Mouse (Mus musculus) liver, embryonic 13.5 days (tissue): ENCODE results near the gene Bmx. TPM values are rescaled to one million over a fixed set of nuclear protein-coding genes. Genes with fewer than 3 reads are reported as not detected.

Experiments
- ATAC-seq: fragments of 200-750 bp; cut with Nextera tagmentation; 2 replicates; pipeline ENCODE4 v1.8.0; 2017; ENCODE audit warnings: low read depth, mild to moderate bottlenecking, moderate number of reproducible peaks, moderate library complexity
- DNase-seq: peaks from one replicate; pipeline ENCODE4 v3.0.0; 2022
- H3K27ac ChIP-seq: fragments of 300-500 bp; sonication (generic); 2 replicates; pipeline ENCODE4 v1.5.1; 2015; ENCODE audit warnings: moderate library complexity, mild to moderate bottlenecking, inconsistent platforms
- H3K27me3 ChIP-seq: fragments of 300-500 bp; sonication (generic); 2 replicates; pipeline ENCODE4 v1.6.1; 2015; ENCODE audit warnings: mild to moderate bottlenecking, inconsistent platforms
- H3K36me3 ChIP-seq: fragments of 300-500 bp; sonication (generic); 2 replicates; pipeline ENCODE4 v1.6.1; 2015; ENCODE audit warnings: mild to moderate bottlenecking, inconsistent platforms
- H3K4me1 ChIP-seq: fragments of 300-500 bp; sonication (generic); replicated peaks from 2 replicates; pipeline ENCODE4 v1.6.1; 2015; ENCODE audit warnings: inconsistent platforms
- H3K4me2 ChIP-seq: fragments of 300-500 bp; sonication (generic); 2 replicates; pipeline ENCODE4 v1.6.1; 2015; ENCODE audit warnings: inconsistent platforms, mild to moderate bottlenecking, moderate library complexity
- H3K4me3 ChIP-seq: fragments of 300-500 bp; sonication (generic); replicated peaks from 2 replicates; pipeline ENCODE4 v1.5.1; 2015; ENCODE audit warnings: mild to moderate bottlenecking, inconsistent platforms
- H3K9ac ChIP-seq: fragments of 300-500 bp; sonication (generic); 2 replicates; pipeline ENCODE4 v1.6.1; 2015; ENCODE audit warnings: mild to moderate bottlenecking, inconsistent platforms
- H3K9me3 ChIP-seq: fragments of 300-500 bp; sonication (generic); replicated peaks from 2 replicates; pipeline ENCODE4 v1.6.1; 2016; ENCODE audit warnings: inconsistent platforms
- WGBS: fragments of 180-500 bp; shearing (Covaris S2); methylation state at CpG from one replicate; pipeline ENCODE4 v1.1.7; 2015; ENCODE audit not compliant: insufficient replicate concordance; 5-methylcytosine and 5-hydroxymethylcytosine counted together
- polyA plus RNA-seq: library from polyadenylated mRNA; unstranded; fragments of >200 nt; fragmentation: Nextera tagmentation; extraction: Ambion mirVana; gene quantifications from 2 replicates; pipeline ENCODE4 v1.2.1, GENCODE M21; 2015

Gene Bmx
- polyA plus RNA-seq, 1 experiment from 2014 or later = 0.14 TPM

DNA sequence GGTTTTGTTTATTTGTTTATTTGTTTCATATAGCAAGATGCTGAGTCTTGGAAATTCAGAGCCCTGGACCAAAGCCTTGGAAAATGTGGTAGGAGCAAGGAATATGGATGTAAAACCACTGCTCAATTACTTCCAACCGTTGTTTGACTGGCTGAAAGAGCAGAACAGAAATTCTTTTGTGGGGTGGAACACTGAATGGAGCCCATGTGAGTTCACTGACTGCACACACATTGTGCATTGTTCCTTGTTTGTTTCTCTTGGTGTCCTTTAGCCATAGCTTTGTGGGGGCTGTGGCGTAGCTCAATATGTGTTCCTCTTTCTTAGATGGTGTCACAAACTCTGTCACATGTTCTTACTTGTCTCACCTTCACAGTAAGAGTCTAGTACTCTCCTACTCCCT is 82.2 kb downstream of the Bmx start:
- no peaks in the 10 kb centered on the region for H3K9me3 ChIP-seq
- H3K27me3 ChIP-seq = no peaks in the 10 kb centered on the region; the same call in 1 of the 2 replicates
- no peak overlapping the region for H3K4me3 ChIP-seq
- WGBS = 65% methylated on average over 2 of the region's 2 CpGs
- no peaks in the 10 kb centered on the region for H3K4me1 ChIP-seq
- no peak overlapping the region for H3K4me2 ChIP-seq
- H3K27ac ChIP-seq = no peak overlapping the region
- ATAC-seq = no peak
- DNase-seq = no peak
- no peak overlapping the region for H3K9ac ChIP-seq
- no peaks in the 10 kb centered on the region for H3K36me3 ChIP-seq

DNA sequence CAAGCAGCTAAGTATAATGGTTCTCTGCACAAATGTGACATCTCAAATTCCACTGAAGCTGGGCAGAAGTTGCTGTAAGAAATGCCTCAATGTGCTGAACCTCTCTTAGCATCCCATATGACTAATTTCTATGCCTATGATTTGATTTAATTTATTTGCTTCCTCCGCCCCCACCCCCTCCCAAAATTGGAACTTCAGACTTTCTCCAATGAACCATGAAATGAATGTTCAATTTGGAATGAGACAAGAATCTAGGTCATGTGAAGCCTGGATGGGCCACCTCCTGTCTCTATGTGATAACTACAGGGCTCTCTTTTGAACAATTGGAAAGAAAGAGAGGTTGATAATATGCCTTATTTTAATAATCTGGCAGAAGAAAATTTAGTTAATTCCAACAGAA is 82.7 kb downstream of the Bmx start:
- no peak overlapping the region for H3K9ac ChIP-seq
- H3K27me3 ChIP-seq = no peaks in the 10 kb centered on the region; the same call in 1 of the 2 replicates
- H3K4me2 ChIP-seq = no peak overlapping the region
- WGBS = 70% methylated on average over 1 of the region's 1 CpGs
- H3K27ac ChIP-seq = no peak overlapping the region
- DNase-seq = no peak
- no peaks in the 10 kb centered on the region for H3K4me1 ChIP-seq
- H3K36me3 ChIP-seq = no peaks in the 10 kb centered on the region
- no peak overlapping the region for H3K4me3 ChIP-seq
- H3K9me3 ChIP-seq = no peaks in the 10 kb centered on the region
- no peak for ATAC-seq

DNA sequence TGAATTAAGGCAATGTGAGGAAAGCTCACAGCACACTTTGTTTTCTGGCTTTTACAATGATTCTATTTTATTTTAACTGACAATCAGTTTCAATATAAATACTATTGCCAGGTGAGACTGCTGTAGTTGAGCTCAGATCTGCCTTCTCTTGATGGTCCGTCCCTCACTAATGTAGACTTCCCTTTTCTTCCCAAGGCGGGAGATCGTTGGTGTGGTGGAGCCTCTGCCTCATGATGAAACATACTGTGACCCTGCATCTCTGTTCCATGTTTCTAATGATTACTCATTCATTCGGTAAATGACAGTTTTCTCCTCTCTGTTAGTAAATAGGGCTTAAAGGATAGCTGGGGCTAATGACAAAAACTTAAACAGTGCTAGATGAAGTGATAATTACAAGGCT is 84.1 kb downstream of the Bmx start:
- WGBS = 51% methylated on average over 4 of the region's 4 CpGs
- DNase-seq (no peak), ATAC-seq (no peak)
- Histone ChIP-seq H3K9ac (no peak overlapping the region), H3K27me3 (no peaks in the 10 kb centered on the region; the same call in 1 of the 2 replicates), H3K36me3 (no peaks in the 10 kb centered on the region), H3K9me3 (no peaks in the 10 kb centered on the region), H3K4me1 (no peaks in the 10 kb centered on the region), H3K4me2 (no peak overlapping the region), H3K27ac (no peak overlapping the region), H3K4me3 (no peak overlapping the region)

DNA sequence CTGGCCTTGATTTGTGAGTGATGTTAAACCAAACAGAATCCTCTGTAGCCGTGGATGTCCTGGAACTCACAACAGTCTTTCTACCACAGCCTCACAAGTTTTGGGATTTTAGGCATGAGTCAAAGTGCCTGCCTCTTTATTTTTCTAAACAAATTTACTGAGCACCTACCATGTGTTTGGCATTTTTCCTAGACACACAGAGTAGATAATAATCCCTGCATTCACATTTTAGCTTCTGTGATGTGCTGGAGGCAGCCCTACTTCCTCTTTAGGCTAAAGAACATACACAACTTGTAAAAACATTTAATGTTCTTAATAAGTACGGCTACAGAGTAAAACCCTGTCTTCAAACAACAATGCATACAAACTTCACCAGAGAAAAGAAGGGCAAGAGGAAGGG is 87.0 kb downstream of the Bmx start:
- H3K36me3 ChIP-seq = no peaks in the 10 kb centered on the region
- DNase-seq = no peak
- no peak for ATAC-seq
- H3K9ac ChIP-seq = no peak overlapping the region
- no peaks in the 10 kb centered on the region for H3K9me3 ChIP-seq
- no peak overlapping the region for H3K4me3 ChIP-seq
- 54% methylated on average over 2 of the region's 2 CpGs for WGBS
- H3K27me3 ChIP-seq = no peaks in the 10 kb centered on the region; the same call in 1 of the 2 replicates
- no peak overlapping the region for H3K4me2 ChIP-seq
- no peak overlapping the region for H3K27ac ChIP-seq
- no peaks in the 10 kb centered on the region for H3K4me1 ChIP-seq

DNA sequence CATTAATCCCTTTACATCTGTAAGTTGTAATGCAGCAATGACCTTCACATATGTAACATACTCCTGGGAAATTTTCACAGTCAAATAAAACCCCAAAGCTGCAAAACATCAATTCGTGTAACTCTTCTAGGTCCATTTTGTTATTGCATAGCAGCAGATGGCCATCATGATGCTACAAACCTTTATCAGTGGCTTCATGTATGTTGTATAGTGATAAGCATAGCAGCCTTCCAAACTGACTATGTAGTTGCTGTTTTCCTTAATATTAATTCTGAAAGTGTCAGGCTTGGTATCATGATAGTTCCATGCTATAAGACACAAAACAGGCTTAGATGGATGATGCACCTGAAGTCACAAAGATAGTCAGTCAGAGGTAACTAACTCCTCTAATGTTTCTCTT is 93.3 kb downstream of the Bmx start:
- Histone ChIP-seq H3K4me2 (no peak overlapping the region), H3K27ac (no peak overlapping the region; the same call in 1 of the 2 replicates), H3K9ac (no peak overlapping the region), H3K27me3 (no peaks in the 10 kb centered on the region; the same call in 1 of the 2 replicates), H3K4me1 (peaks cover 4% of the 10 kb centered on the region; the same call in 1 of the 2 replicates), H3K9me3 (no peaks in the 10 kb centered on the region), H3K36me3 (no peaks in the 10 kb centered on the region), H3K4me3 (no peak overlapping the region)
- 38% methylated on average over 1 of the region's 1 CpGs for WGBS
- DNase-seq (peak; percentile 1), ATAC-seq (peak; percentile 93)

DNA sequence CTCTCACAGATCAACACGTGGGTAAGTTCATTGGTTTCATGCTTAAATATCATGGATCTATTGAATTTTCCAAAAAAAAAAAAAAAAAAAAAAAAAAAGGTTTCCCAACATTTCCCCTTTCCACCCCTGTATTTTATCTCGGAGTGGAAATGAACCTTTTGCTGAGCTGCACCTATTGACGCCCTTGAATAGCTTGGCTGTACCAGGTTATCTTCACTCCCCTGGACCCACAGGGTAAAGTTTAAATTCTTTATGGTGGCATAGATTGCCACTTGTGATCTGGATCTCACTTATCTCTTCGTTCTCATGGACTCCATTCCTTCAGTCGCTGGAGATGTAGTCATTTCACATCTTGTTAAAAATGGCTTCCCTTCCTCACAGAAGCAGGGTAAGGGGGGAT is 103.4 kb downstream of the Bmx start:
- ATAC-seq (no peak), DNase-seq (no peak)
- Histone ChIP-seq H3K4me2 (no peak overlapping the region), H3K27ac (no peak overlapping the region), H3K27me3 (no peaks in the 10 kb centered on the region), H3K4me1 (no peaks in the 10 kb centered on the region), H3K4me3 (no peak overlapping the region), H3K9me3 (no peaks in the 10 kb centered on the region), H3K9ac (no peak overlapping the region), H3K36me3 (no peaks in the 10 kb centered on the region)
- WGBS = 55% methylated on average over 5 of the region's 5 CpGs

DNA sequence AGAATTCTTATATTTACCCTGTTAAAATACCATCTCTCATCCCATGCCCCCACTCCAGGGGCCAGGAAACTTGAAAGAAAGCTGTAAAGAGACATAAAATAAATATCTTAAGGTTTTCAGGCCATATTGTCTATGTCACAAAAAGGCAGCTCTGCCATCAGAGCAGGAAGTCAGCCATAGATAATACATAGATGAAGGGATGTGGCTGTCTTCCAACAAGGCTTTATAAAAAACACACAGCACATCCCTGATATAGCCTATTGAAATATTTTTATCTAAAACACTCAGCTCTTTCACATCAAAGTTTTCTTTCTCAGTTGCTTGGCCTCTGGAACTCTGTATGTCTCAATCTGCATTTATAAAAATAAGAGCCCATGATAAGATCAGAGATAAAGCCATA is 104.4 kb downstream of the Bmx start:
- Histone ChIP-seq H3K9me3 (no peaks in the 10 kb centered on the region), H3K4me2 (no peak overlapping the region), H3K4me3 (no peak overlapping the region), H3K9ac (no peak overlapping the region), H3K27me3 (no peaks in the 10 kb centered on the region), H3K27ac (no peak overlapping the region), H3K4me1 (no peaks in the 10 kb centered on the region), H3K36me3 (no peaks in the 10 kb centered on the region)
- DNase-seq (no peak), ATAC-seq (no peak)

DNA sequence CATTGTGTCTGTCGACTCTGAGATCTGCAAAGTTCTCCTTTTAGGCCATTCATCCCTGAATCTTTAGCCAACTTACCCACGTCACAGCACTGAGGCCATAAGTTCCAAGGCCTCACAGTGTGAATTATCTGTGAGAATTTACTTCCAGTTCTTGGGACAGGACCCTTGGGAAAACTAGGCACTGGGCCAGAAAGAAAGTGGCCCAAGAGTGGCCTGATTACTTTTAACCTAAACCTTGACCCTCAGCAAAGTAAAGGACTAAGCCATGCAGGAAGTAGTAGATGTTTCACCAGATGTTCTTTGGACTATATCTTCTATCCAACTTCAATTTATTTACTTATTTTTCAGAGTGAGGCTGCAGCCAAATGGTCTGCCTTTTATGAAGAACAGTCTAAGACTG is 105.3 kb downstream of the Bmx start:
- no peak for DNase-seq
- H3K36me3 ChIP-seq = no peaks in the 10 kb centered on the region
- H3K4me1 ChIP-seq = no peaks in the 10 kb centered on the region
- H3K9me3 ChIP-seq = no peaks in the 10 kb centered on the region
- ATAC-seq = no peak
- H3K4me2 ChIP-seq = no peak overlapping the region
- H3K4me3 ChIP-seq = no peak overlapping the region
- no peak overlapping the region for H3K9ac ChIP-seq
- H3K27ac ChIP-seq = no peak overlapping the region
- no peaks in the 10 kb centered on the region for H3K27me3 ChIP-seq
- 60% methylated on average over 2 of the region's 2 CpGs for WGBS

DNA sequence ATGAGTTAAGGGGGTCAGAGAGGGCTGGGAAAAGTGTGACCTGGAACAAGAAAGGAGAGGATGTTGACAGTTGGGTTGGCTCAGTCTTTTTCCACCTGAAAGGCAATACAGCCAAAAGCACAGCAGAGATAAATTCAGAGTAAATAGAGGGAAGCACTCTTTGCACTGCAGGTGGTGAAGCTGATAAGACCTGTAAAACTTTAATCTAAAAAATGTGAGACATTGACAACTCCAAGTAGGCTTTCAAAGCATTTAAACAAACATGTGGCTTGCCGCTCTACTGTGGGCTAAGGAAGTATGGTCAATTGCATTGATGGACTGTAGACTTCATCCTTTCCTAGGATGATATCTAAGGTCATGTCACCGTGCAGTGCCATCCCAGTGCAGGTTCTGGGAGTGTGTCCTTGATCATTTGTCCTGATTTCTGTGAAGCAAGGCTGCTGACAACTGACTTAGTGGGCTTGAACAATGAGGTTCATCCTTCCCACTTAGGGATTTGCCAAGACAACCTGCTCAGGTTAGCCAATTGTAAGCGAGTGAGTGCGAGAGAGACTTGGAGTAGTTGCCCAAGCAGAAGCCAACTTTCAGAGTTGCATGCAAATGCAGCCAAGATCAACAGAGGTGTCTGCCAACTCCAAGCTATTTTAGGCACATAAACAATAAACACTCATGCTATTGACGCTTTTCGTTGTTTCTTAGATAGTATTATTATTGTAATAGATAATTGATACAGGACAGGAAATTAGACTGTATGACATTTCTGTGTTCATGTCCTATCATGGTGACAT is 112.3 kb downstream of the Bmx start:
- H3K27ac ChIP-seq = peak overlapping the region; percentile 74
- WGBS = 63% methylated on average over 6 of the region's 6 CpGs
- DNase-seq (peak; percentile 8), ATAC-seq (peak; percentile 90)
- no peaks in the 10 kb centered on the region for H3K36me3 ChIP-seq
- H3K4me3 ChIP-seq = no peak overlapping the region
- H3K4me2 ChIP-seq = no peak overlapping the region
- H3K4me1 ChIP-seq = peaks cover 20% of the 10 kb centered on the region
- no peaks in the 10 kb centered on the region; the same call in 1 of the 2 replicates for H3K27me3 ChIP-seq
- no peak overlapping the region for H3K9ac ChIP-seq
- no peaks in the 10 kb centered on the region for H3K9me3 ChIP-seq

Other genes starting within 250 kb of the Bmx start
- 0.08 and 0.14 TPM in 2 replicates for gene Car5b, start 230.2 kb downstream of the Bmx start, polyA plus RNA-seq
- gene Siah1b, start 181.7 kb downstream of the Bmx start, polyA plus RNA-seq = 20.0 and 21.6 TPM in 2 replicates
- 0.28 and 0.45 TPM in 2 replicates for gene Cltrn, start 169.4 kb downstream of the Bmx start, polyA plus RNA-seq
- 0.03 TPM in 1 of 2 replicates, not detected in the other for gene Ace2, start 118.9 kb downstream of the Bmx start, polyA plus RNA-seq
- 20.2 and 23.9 TPM in 2 replicates for gene Pir, start 11.2 kb upstream of the Bmx start, polyA plus RNA-seq
- 0.66 and 0.97 TPM in 2 replicates for gene Vegfd, start 115.2 kb upstream of the Bmx start, polyA plus RNA-seq
- 14.9 and 18.3 TPM in 2 replicates for gene Piga, start 161.6 kb upstream of the Bmx start, polyA plus RNA-seq
- gene Asb11, start 178.8 kb upstream of the Bmx start, polyA plus RNA-seq = 0.09 and 0.17 TPM in 2 replicates
- 0.12 TPM in 1 of 2 replicates, not detected in the other for gene Asb9, start 248.1 kb upstream of the Bmx start, polyA plus RNA-seq